Mouse (Mus musculus) neutrophil, adult 65 days (primary cell): ENCODE measurements around the gene Olfr742. TPM values are rescaled to one million over a fixed set of nuclear protein-coding genes. Genes with fewer than 3 reads are reported as not detected.

Source experiments
- total RNA-seq: library from RNA; stranded (reverse); gene quantifications from 2 replicates; pipeline ENCODE4 v1.2.4, GENCODE M21; 2023

Olfr742 gene
- not detected in 2 replicates for total RNA-seq

GRCm38 (mm10) chr14:50503300-50503699 lies at the start of gene Olfr742:
Olfr742 (plus strand) TSS chr14:50503600.

GRCm38 (mm10) chr14:50472438-50472837 lies 31.0 kb upstream of the Olfr742 start, which contains the start of gene Olfr741:
Olfr741 (plus strand) TSS chr14:50472738.

GRCm38 (mm10) chr14:50521539-50521938 lies 18.1 kb downstream of the Olfr742 start, which contains the start of gene Olfr743:
Olfr743 (plus strand) TSS chr14:50521839.

Other genes with a start within 250 kb of the Olfr742 start
- gene Olfr732, start 219.4 kb upstream of the Olfr742 start, total RNA-seq, result not detected in 2 replicates
- gene Olfr733, start 202.1 kb upstream of the Olfr742 start, total RNA-seq, result not detected in 2 replicates
- gene Olfr734, start 176.8 kb upstream of the Olfr742 start, total RNA-seq, result not detected in 2 replicates
- not detected in 2 replicates for gene Olfr735, start 154.7 kb upstream of the Olfr742 start, total RNA-seq
- gene Tlr11, start 145.7 kb upstream of the Olfr742 start, total RNA-seq, result not detected in 2 replicates
- gene Olfr736, start 122.4 kb upstream of the Olfr742 start, total RNA-seq, result not detected in 2 replicates
- not detected in 2 replicates for gene Olfr738, start 96.0 kb upstream of the Olfr742 start, total RNA-seq
- not detected in 2 replicates for gene Olfr739, start 85.0 kb upstream of the Olfr742 start, total RNA-seq
- not detected in 2 replicates for gene Olfr740, start 58.1 kb upstream of the Olfr742 start, total RNA-seq
- not detected in 2 replicates for gene Olfr741, start 30.9 kb upstream of the Olfr742 start, total RNA-seq
- gene Olfr743, start 18.2 kb downstream of the Olfr742 start, total RNA-seq, result not detected in 2 replicates
- gene Olfr744, start 111.3 kb downstream of the Olfr742 start, total RNA-seq, result not detected in 2 replicates
- not detected in 2 replicates for gene Olfr745, start 135.8 kb downstream of the Olfr742 start, total RNA-seq
- not detected in 2 replicates for gene Olfr746, start 143.5 kb downstream of the Olfr742 start, total RNA-seq
- gene Olfr747, start 189.6 kb downstream of the Olfr742 start, total RNA-seq, result not detected in 2 replicates
- gene Olfr748, start 203.8 kb downstream of the Olfr742 start, total RNA-seq, result not detected in 2 replicates
- gene Olfr749, start 241.5 kb downstream of the Olfr742 start, total RNA-seq, result not detected in 2 replicates